Mouse (Mus musculus) T-helper 2 cell (primary cell): Measurements from ENCODE around the gene Epc2.

Experiments
- in situ Hi-C: fragments of 300-600 bp; cut with MboI, MseI; formaldehyde crosslinking; loops from one replicate; pipeline ENCODE4 v1.15.1; 2025; ENCODE audit warnings: high pct_unique_total_duplicates

Epc2 gene

GRCm38 (mm10) chr2:49450931-49451636 lies at the start of gene Epc2:
TSS of gene Epc2 (plus strand) at chr2:49451486.
- in situ Hi-C loops: loop anchor here (5.0 to 10.0 kb wide), 2 partner anchors 54 to 281 kb away; no protein-coding TSS in a partner anchor

- in situ Hi-C loops: no loop called here
These were observed 45.3 kb upstream of the Epc2 start for GRCm38 (mm10) chr2:49405954-49406353.

GRCm38 (mm10) chr2:49411685-49412084 lies 39.6 kb upstream of the Epc2 start:
- in situ Hi-C loops: no loop called here

- in situ Hi-C loops: no loop called here
These were observed 38.7 kb upstream of the Epc2 start for GRCm38 (mm10) chr2:49412576-49412975.

GRCm38 (mm10) chr2:49415868-49416267 lies 35.4 kb upstream of the Epc2 start:
- in situ Hi-C loops: no loop called here

- in situ Hi-C loops: no loop called here
These were observed 34.2 kb upstream of the Epc2 start for GRCm38 (mm10) chr2:49417018-49417604.

GRCm38 (mm10) chr2:49420396-49420795 lies 30.9 kb upstream of the Epc2 start:
- in situ Hi-C loops: no loop called here

GRCm38 (mm10) chr2:49423857-49424256 lies 27.4 kb upstream of the Epc2 start:
- in situ Hi-C loops: no loop called here

- in situ Hi-C loops: no loop called here
These were observed 26.5 kb upstream of the Epc2 start for GRCm38 (mm10) chr2:49424788-49425187.

GRCm38 (mm10) chr2:49426175-49426574 lies 25.1 kb upstream of the Epc2 start:
- in situ Hi-C loops: no loop called here

GRCm38 (mm10) chr2:49431015-49431414 lies 20.3 kb upstream of the Epc2 start:
- in situ Hi-C loops: no loop called here

- in situ Hi-C loops: no loop called here
These were observed 18.1 kb upstream of the Epc2 start for GRCm38 (mm10) chr2:49433211-49433610.

- in situ Hi-C loops: no loop called here
These were observed 5.0 kb upstream of the Epc2 start for GRCm38 (mm10) chr2:49446238-49446637.

GRCm38 (mm10) chr2:49447586-49448475 lies 3.5 kb upstream of the Epc2 start:
- in situ Hi-C loops: no loop called here

GRCm38 (mm10) chr2:49450467-49450866 lies 819 bp upstream of the Epc2 start:
- in situ Hi-C loops: loop anchor here (5.0 to 10.0 kb wide), 2 partner anchors 54 to 282 kb away; no protein-coding TSS in a partner anchor

GRCm38 (mm10) chr2:49451637-49452211 lies 438 bp downstream of the Epc2 start:
- in situ Hi-C loops: loop anchor here (5.0 to 10.0 kb wide), 2 partner anchors 53 to 281 kb away; no protein-coding TSS in a partner anchor

- in situ Hi-C loops: loop anchor here (5.0 to 10.0 kb wide), 2 partner anchors 52 to 280 kb away; no protein-coding TSS in a partner anchor
These were observed 1.3 kb downstream of the Epc2 start for GRCm38 (mm10) chr2:49452451-49453081.

GRCm38 (mm10) chr2:49457797-49458196 lies 6.5 kb downstream of the Epc2 start:
- in situ Hi-C loops: loop anchor here (10.0 kb wide), 1 partner anchor 47 kb away; no protein-coding TSS in a partner anchor

GRCm38 (mm10) chr2:49465672-49466222 lies 14.5 kb downstream of the Epc2 start:
- in situ Hi-C loops: no loop called here

GRCm38 (mm10) chr2:49467038-49467437 lies 15.8 kb downstream of the Epc2 start:
- in situ Hi-C loops: no loop called here

- in situ Hi-C loops: no loop called here
These were observed 19.9 kb downstream of the Epc2 start for GRCm38 (mm10) chr2:49471188-49471587.
